16 mouse cellular contexts compared by ENCODE assay signal in genomic region chr7:125310971-125311370, GRCm38 (mm10).
DNase-seq lines count a peak whose midpoint lies in the region; ATAC-seq lines count a peak whose summit lies in the region.
"Had no signal": no experiment of that assay in that cellular context is flagged by ENCODE, and none has a peak within 500 bp of the region (broad histone marks: within the 10 kb centered on the region; RNA-seq: fewer than 3 reads in every experiment).

No protein-coding gene starts in this region.

- no peaks in the 10 kb centered on the region for H3K36me3 ChIP-seq in midbrain, embryonic 14.5 days (ENCODE audit: control insufficient read depth, insufficient read depth, low read length)
- H3K36me3 ChIP-seq in midbrain, embryonic 11.5 days (ENCODE audit: control insufficient read depth, insufficient read depth, low read length): no peaks in the 10 kb centered on the region
- no peaks in the 10 kb centered on the region for H3K36me3 ChIP-seq in heart, embryonic 12.5 days
- H3K36me3 ChIP-seq: intestine, embryonic 15.5 days; liver, embryonic 13.5 days; midbrain, embryonic 13.5 days; neural tube, embryonic 13.5 days; stomach, embryonic 15.5 days had no signal

- no peak overlapping the region for H3K27ac ChIP-seq in midbrain, embryonic 14.5 days (replicated peaks; ENCODE audit: low read depth, low read length)
- H3K27ac ChIP-seq in midbrain, embryonic 11.5 days (ENCODE audit: low read depth, low read length): no peak overlapping the region
- no peak overlapping the region for H3K27ac ChIP-seq in heart, embryonic 12.5 days (ENCODE audit: poor library complexity, severe bottlenecking)
- H3K27ac ChIP-seq: intestine, embryonic 15.5 days; liver, embryonic 13.5 days; midbrain, embryonic 13.5 days; neural tube, embryonic 13.5 days; stomach, embryonic 15.5 days had no signal

- no peak overlapping the region for H3K9ac ChIP-seq in midbrain, embryonic 14.5 days (replicated peaks; ENCODE audit: low read length)
- no peak overlapping the region for H3K9ac ChIP-seq in midbrain, embryonic 11.5 days (ENCODE audit: low read length)
- no peak overlapping the region for H3K9ac ChIP-seq in heart, embryonic 12.5 days
- H3K9ac ChIP-seq: intestine, embryonic 15.5 days; liver, embryonic 13.5 days; midbrain, embryonic 13.5 days; neural tube, embryonic 13.5 days; stomach, embryonic 15.5 days had no signal

- DNase-seq in midbrain, embryonic 14.5 days: peak; percentile 3
- no peak for DNase-seq in midbrain, embryonic 11.5 days (ENCODE audit: low spot score, missing footprints)
- peak; percentile 32 for DNase-seq in cerebellum, adult 9-10 months
- peak; percentile 33 to 62 for DNase-seq in layer of hippocampus, adult 8-10 months (ENCODE audit: low spot score in 2 of 2)
- peak; percentile 47 for DNase-seq in telencephalon, adult 2 months (ENCODE audit: low read depth, low spot score)
- DNase-seq: adrenal gland, adult 2 months; gastrocnemius, postnatal 25 days; liver, embryonic 13.5 days; lung, postnatal 14 days had no signal

- H3K4me2 ChIP-seq in midbrain, embryonic 14.5 days (ENCODE audit: low read length): no peak overlapping the region
- no peak overlapping the region for H3K4me2 ChIP-seq in midbrain, embryonic 11.5 days
- H3K4me2 ChIP-seq in heart, embryonic 12.5 days: no peak overlapping the region
- H3K4me2 ChIP-seq: intestine, embryonic 15.5 days; liver, embryonic 13.5 days; midbrain, embryonic 13.5 days; neural tube, embryonic 13.5 days; stomach, embryonic 15.5 days had no signal

- H3K27me3 ChIP-seq in midbrain, embryonic 14.5 days (ENCODE audit: control insufficient read depth, insufficient read depth, low read length): no peaks in the 10 kb centered on the region
- no peaks in the 10 kb centered on the region for H3K27me3 ChIP-seq in midbrain, embryonic 11.5 days (ENCODE audit: control insufficient read depth, insufficient read depth, low read length)
- H3K27me3 ChIP-seq in heart, embryonic 12.5 days (replicated peaks): no peaks in the 10 kb centered on the region
- H3K27me3 ChIP-seq: intestine, embryonic 15.5 days; liver, embryonic 13.5 days; neural tube, embryonic 13.5 days; Patski; stomach, embryonic 15.5 days had no signal

- H3K9me3 ChIP-seq in midbrain, embryonic 14.5 days (ENCODE audit: control insufficient read depth, low read length): no peaks in the 10 kb centered on the region
- H3K9me3 ChIP-seq in midbrain, embryonic 11.5 days (ENCODE audit: control insufficient read depth, low read length): no peaks in the 10 kb centered on the region
- no peaks in the 10 kb centered on the region for H3K9me3 ChIP-seq in heart, embryonic 12.5 days (replicated peaks)
- H3K9me3 ChIP-seq: intestine, embryonic 15.5 days; liver, embryonic 13.5 days; midbrain, embryonic 13.5 days; neural tube, embryonic 13.5 days; stomach, embryonic 15.5 days had no signal

- no peak overlapping the region for H3K4me3 ChIP-seq in midbrain, embryonic 14.5 days (replicated peaks; ENCODE audit: low read depth, low read length)
- H3K4me3 ChIP-seq in midbrain, embryonic 11.5 days (ENCODE audit: low read depth, low read length): no peak overlapping the region
- H3K4me3 ChIP-seq in heart, embryonic 12.5 days: no peak overlapping the region
- H3K4me3 ChIP-seq: intestine, embryonic 15.5 days; liver, embryonic 13.5 days; midbrain, embryonic 13.5 days; neural tube, embryonic 13.5 days; stomach, embryonic 15.5 days had no signal

- WGBS in midbrain, embryonic 14.5 days: 84% methylated on average over 4 of the region's 4 CpGs
- 85% methylated on average over 4 of the region's 4 CpGs for WGBS in midbrain, embryonic 11.5 days
- 80% methylated on average over 4 of the region's 4 CpGs for WGBS in heart, embryonic 12.5 days

- H3K4me1 ChIP-seq in midbrain, embryonic 14.5 days (ENCODE audit: control insufficient read depth, insufficient read depth, low read length): no peaks in the 10 kb centered on the region
- H3K4me1 ChIP-seq in midbrain, embryonic 11.5 days (ENCODE audit: control insufficient read depth, insufficient read depth, low read length): no peaks in the 10 kb centered on the region
- H3K4me1 ChIP-seq in heart, embryonic 12.5 days (replicated peaks): no peaks in the 10 kb centered on the region
- H3K4me1 ChIP-seq: intestine, embryonic 15.5 days; liver, embryonic 13.5 days; midbrain, embryonic 13.5 days; stomach, embryonic 15.5 days had no signal

- no peak for ATAC-seq in midbrain, embryonic 14.5 days (ENCODE audit: low FRiP score, low TSS enrichment)
- ATAC-seq in midbrain, embryonic 11.5 days (ENCODE audit: low FRiP score): no peak
- no peak for ATAC-seq in heart, embryonic 12.5 days (ENCODE audit: insufficient number of reproducible peaks, low FRiP score)
- no peak for ATAC-seq in megakaryocyte, adult 5-6 weeks (ENCODE audit: poor library complexity, severe bottlenecking)
- ATAC-seq: intestine, embryonic 15.5 days; midbrain, embryonic 13.5 days; Patski had no signal
